Mouse (Mus musculus) intestine, embryonic 14.5 days (tissue): ENCODE measurements around the gene Kcnn3. TPM values are rescaled to one million over a fixed set of nuclear protein-coding genes. Genes with fewer than 3 reads are reported as not detected.

Source experiments
- ATAC-seq: fragments of 200-750 bp; cut with Nextera tagmentation; replicated peaks from 2 replicates; pipeline ENCODE4 v1.8.0; 2017; ENCODE audit warnings: low read depth, moderate number of reproducible peaks, moderate TSS enrichment, moderate library complexity; ENCODE audit not compliant: low FRiP score, low TSS enrichment
- DNase-seq: peaks from one replicate; pipeline ENCODE4 v3.0.0-alpha.2; 2018; ENCODE audit warnings: low spot score
- H3K27ac ChIP-seq: fragments of 300-500 bp; sonication (generic); 2 replicates; pipeline ENCODE4 v1.5.1; 2014; ENCODE audit warnings: low read depth, mild to moderate bottlenecking, control low read depth
- H3K27me3 ChIP-seq: fragments of 300-500 bp; sonication (generic); replicated peaks from 2 replicates; pipeline ENCODE4 v1.6.1; 2014; ENCODE audit warnings: low read length, control low read depth; ENCODE audit not compliant: control insufficient read depth, insufficient read depth
- H3K36me3 ChIP-seq: fragments of 300-500 bp; sonication (generic); 2 replicates; pipeline ENCODE4 v1.6.1; 2014; ENCODE audit warnings: low read length, control low read depth; ENCODE audit not compliant: control insufficient read depth, insufficient read depth
- H3K4me1 ChIP-seq: fragments of 300-500 bp; sonication (generic); replicated peaks from 2 replicates; pipeline ENCODE4 v1.6.1; 2014; ENCODE audit warnings: low read length, control low read depth, mixed read lengths; ENCODE audit not compliant: control insufficient read depth, insufficient read depth
- H3K4me2 ChIP-seq: fragments of 300-500 bp; sonication (generic); 2 replicates; pipeline ENCODE4 v1.6.1; 2014; ENCODE audit warnings: low read length
- H3K4me3 ChIP-seq: fragments of 300-500 bp; sonication (generic); 2 replicates; pipeline ENCODE4 v1.5.1; 2014; ENCODE audit warnings: low read depth, low read length, control low read depth, mixed read lengths
- H3K9ac ChIP-seq: fragments of 300-500 bp; sonication (generic); 2 replicates; pipeline ENCODE4 v1.6.1; 2014; ENCODE audit warnings: mild to moderate bottlenecking, low read length
- H3K9me3 ChIP-seq: fragments of 300-500 bp; sonication (generic); 2 replicates; pipeline ENCODE4 v1.6.1; 2016; ENCODE audit warnings: low read length, control low read depth; ENCODE audit not compliant: control insufficient read depth
- WGBS: fragments of 180-500 bp; shearing (Covaris S2); extraction: QIAGEN DNeasy Blood & Tissue Kit; methylation state at CpG from one replicate; pipeline ENCODE4 v1.1.7; 2014; 5-methylcytosine and 5-hydroxymethylcytosine counted together
- polyA plus RNA-seq: library from polyadenylated mRNA; unstranded; fragments of >200 nt; fragmentation: Nextera tagmentation; extraction: Ambion mirVana; gene quantifications from 2 replicates; pipeline ENCODE4 v1.2.1, GENCODE M21; 2014

The Kcnn3 gene
- polyA plus RNA-seq, 1 experiment from 2014 or later, result 5.6 TPM

- Histone ChIP-seq H3K4me1 (no peaks in the 10 kb centered on the region), H3K4me3 (no peak overlapping the region), H3K36me3 (no peaks in the 10 kb centered on the region), H3K9ac (no peak overlapping the region), H3K27me3 (no peaks in the 10 kb centered on the region; the same call in 1 of the 2 replicates), H3K27ac (no peak overlapping the region), H3K4me2 (no peak overlapping the region), H3K9me3 (no peaks in the 10 kb centered on the region)
- DNase-seq, result no peak
- ATAC-seq, result no peak
- 84% methylated on average over 5 of the region's 5 CpGs for WGBS
These were observed 57.2 kb downstream of the Kcnn3 start for GRCm38 (mm10) chr3:89577154-89577553.

- Histone ChIP-seq H3K9ac (no peak overlapping the region), H3K27ac (no peak overlapping the region), H3K9me3 (no peaks in the 10 kb centered on the region), H3K4me2 (no peak overlapping the region), H3K27me3 (no peaks in the 10 kb centered on the region; the same call in 1 of the 2 replicates), H3K4me1 (no peaks in the 10 kb centered on the region), H3K36me3 (no peaks in the 10 kb centered on the region), H3K4me3 (no peak overlapping the region)
- no peak for DNase-seq
- WGBS, result 71% methylated on average over 4 of the region's 4 CpGs
- no peak for ATAC-seq
These were observed 58.1 kb downstream of the Kcnn3 start for GRCm38 (mm10) chr3:89578083-89578482.

GRCm38 (mm10) chr3:89578803-89579202, 58.8 kb downstream of the Kcnn3 start:
- H3K9me3 ChIP-seq, result no peaks in the 10 kb centered on the region
- H3K4me2 ChIP-seq, result no peak overlapping the region
- H3K9ac ChIP-seq, result no peak overlapping the region
- 50% methylated on average over 10 of the region's 10 CpGs for WGBS
- DNase-seq (no peak), ATAC-seq (no peak)
- no peak overlapping the region for H3K4me3 ChIP-seq
- peaks cover 2% of the 10 kb centered on the region for H3K4me1 ChIP-seq
- no peak overlapping the region for H3K27ac ChIP-seq
- no peaks in the 10 kb centered on the region for H3K36me3 ChIP-seq
- no peaks in the 10 kb centered on the region; the same call in 1 of the 2 replicates for H3K27me3 ChIP-seq

- H3K36me3 ChIP-seq, result no peaks in the 10 kb centered on the region
- no peak for DNase-seq
- H3K4me3 ChIP-seq, result no peak overlapping the region
- no peak overlapping the region for H3K4me2 ChIP-seq
- no peaks in the 10 kb centered on the region for H3K9me3 ChIP-seq
- no peak for ATAC-seq
- H3K9ac ChIP-seq, result no peak overlapping the region
- no peaks in the 10 kb centered on the region for H3K27me3 ChIP-seq
- peaks cover 7% of the 10 kb centered on the region for H3K4me1 ChIP-seq
- WGBS, result 51% methylated on average over 4 of the region's 4 CpGs
- H3K27ac ChIP-seq, result no peak overlapping the region
These were observed 64.3 kb downstream of the Kcnn3 start for GRCm38 (mm10) chr3:89584254-89584653.

GRCm38 (mm10) chr3:89588436-89588835, 68.5 kb downstream of the Kcnn3 start:
- Histone ChIP-seq H3K27me3 (no peaks in the 10 kb centered on the region), H3K4me1 (peaks cover 15% of the 10 kb centered on the region), H3K4me2 (no peak overlapping the region), H3K9me3 (no peaks in the 10 kb centered on the region), H3K4me3 (no peak overlapping the region), H3K9ac (no peak overlapping the region), H3K36me3 (no peaks in the 10 kb centered on the region), H3K27ac (no peak overlapping the region)
- WGBS, result 71% methylated on average over 11 of the region's 11 CpGs
- ATAC-seq, result no peak
- DNase-seq, result no peak

GRCm38 (mm10) chr3:89589321-89589720, 69.4 kb downstream of the Kcnn3 start:
- Histone ChIP-seq H3K4me1 (peaks cover 8% of the 10 kb centered on the region; the same call in 1 of the 2 replicates), H3K4me2 (no peak overlapping the region), H3K9ac (no peak overlapping the region), H3K36me3 (no peaks in the 10 kb centered on the region), H3K9me3 (no peaks in the 10 kb centered on the region), H3K27me3 (no peaks in the 10 kb centered on the region), H3K4me3 (no peak overlapping the region), H3K27ac (no peak overlapping the region)
- 63% methylated on average over 3 of the region's 3 CpGs for WGBS
- DNase-seq (no peak), ATAC-seq (no peak)

- Histone ChIP-seq H3K4me3 (no peak overlapping the region), H3K36me3 (no peaks in the 10 kb centered on the region), H3K27me3 (no peaks in the 10 kb centered on the region), H3K4me2 (no peak overlapping the region), H3K4me1 (peaks cover 8% of the 10 kb centered on the region; the same call in 1 of the 2 replicates), H3K9me3 (no peaks in the 10 kb centered on the region), H3K27ac (no peak overlapping the region), H3K9ac (no peak overlapping the region)
- DNase-seq (no peak), ATAC-seq (no peak)
- 92% methylated on average over 4 of the region's 4 CpGs for WGBS
These were observed 70.4 kb downstream of the Kcnn3 start for GRCm38 (mm10) chr3:89590386-89590785.

- Histone ChIP-seq H3K9me3 (no peaks in the 10 kb centered on the region), H3K9ac (no peak overlapping the region), H3K27ac (no peak overlapping the region), H3K4me1 (peaks cover 8% of the 10 kb centered on the region; the same call in 1 of the 2 replicates), H3K36me3 (no peaks in the 10 kb centered on the region), H3K27me3 (no peaks in the 10 kb centered on the region), H3K4me3 (no peak overlapping the region), H3K4me2 (no peak overlapping the region)
- ATAC-seq (no peak), DNase-seq (no peak)
- WGBS, result 44% methylated on average over 3 of the region's 3 CpGs
These were observed 71.5 kb downstream of the Kcnn3 start for GRCm38 (mm10) chr3:89591461-89591860.

GRCm38 (mm10) chr3:89592809-89593208, 72.8 kb downstream of the Kcnn3 start:
- Histone ChIP-seq H3K27me3 (no peaks in the 10 kb centered on the region), H3K9me3 (no peaks in the 10 kb centered on the region), H3K27ac (no peak overlapping the region), H3K4me2 (no peak overlapping the region), H3K4me3 (no peak overlapping the region), H3K4me1 (peaks cover 8% of the 10 kb centered on the region; the same call in 1 of the 2 replicates), H3K9ac (no peak overlapping the region), H3K36me3 (no peaks in the 10 kb centered on the region)
- WGBS, result 63% methylated on average over 11 of the region's 11 CpGs
- ATAC-seq, result no peak
- DNase-seq, result no peak
